Mouse (Mus musculus) brain, embryonic 14.5 days (tissue): ENCODE data around the gene Vangl1. TPM values are rescaled to one million over a fixed set of nuclear protein-coding genes. Genes with fewer than 3 reads are reported as not detected.

Experiments
- DNase-seq: peaks from one replicate; pipeline ENCODE4 v3.0.0-alpha.2; 2011; ENCODE audit warnings: low read depth
- CTCF ChIP-seq: fragments of 200-500 bp; IDR thresholded peaks from 2 replicates; pipeline ENCODE4 v1.5.1; 2012; ENCODE audit warnings: inconsistent platforms, mild to moderate bottlenecking, moderate library complexity, borderline replicate concordance; ENCODE audit not compliant: insufficient read depth, insufficient read length; ENCODE audit errors: extremely low read depth
- POLR2A ChIP-seq: fragments of 200-500 bp; IDR thresholded peaks from 2 replicates; pipeline ENCODE4 v1.6.1; 2012; ENCODE audit warnings: mild to moderate bottlenecking, inconsistent platforms, borderline replicate concordance; ENCODE audit not compliant: poor library complexity, insufficient read depth, insufficient read length, severe bottlenecking; ENCODE audit errors: extremely low read depth
- polyA plus RNA-seq: library from polyadenylated mRNA; depleted of rRNA; stranded (reverse); fragments of >200 nt; gene quantifications from 2 replicates; pipeline ENCODE4 v1.2.3, GENCODE M21; 2012

Vangl1 gene
- polyA plus RNA-seq, 1 experiment: 15.0 TPM

DNA sequence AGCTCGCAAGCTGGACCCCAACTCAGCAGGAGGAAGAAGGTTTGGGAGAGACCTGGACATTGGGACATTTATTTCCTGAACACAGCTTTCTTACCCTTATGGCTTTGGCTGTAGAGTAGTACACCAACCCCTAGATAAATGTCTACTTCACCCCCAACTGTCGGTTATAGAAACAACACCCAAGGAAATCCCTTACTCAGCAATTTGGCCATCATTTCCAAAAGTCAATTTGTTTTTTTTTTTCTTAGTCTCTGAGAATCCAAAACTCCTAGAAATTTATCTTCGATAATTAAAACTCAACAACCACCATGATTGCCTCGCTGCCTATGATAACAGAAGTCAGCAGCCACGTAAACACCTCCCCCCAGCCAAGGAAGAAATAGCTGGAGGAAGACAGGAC, 7.3 kb downstream of the Vangl1 start:
- TF ChIP-seq POLR2A (no peak), CTCF (no peak)
- DNase-seq: no peak

DNA sequence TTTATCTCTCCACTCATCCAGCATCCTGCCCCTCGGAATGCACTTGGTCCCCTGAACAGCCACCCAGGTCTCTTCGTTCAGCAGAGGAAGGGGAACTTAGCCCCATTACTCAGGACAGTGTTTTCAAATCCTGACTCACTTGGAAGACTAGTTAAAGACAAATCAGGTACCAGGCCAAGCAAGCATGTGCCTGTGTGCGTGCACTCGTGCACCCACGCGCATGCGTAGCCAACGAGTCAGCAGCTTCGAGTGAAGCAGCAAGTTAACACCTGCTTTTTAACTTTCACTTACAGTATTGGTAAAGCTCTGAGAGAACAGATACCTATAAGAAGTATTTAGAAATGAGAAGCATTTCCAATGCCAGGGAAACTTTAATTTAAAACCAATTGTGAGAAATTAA, 8.3 kb downstream of the Vangl1 start:
- no peak for TF ChIP-seq POLR2A
- no peak for DNase-seq

DNA sequence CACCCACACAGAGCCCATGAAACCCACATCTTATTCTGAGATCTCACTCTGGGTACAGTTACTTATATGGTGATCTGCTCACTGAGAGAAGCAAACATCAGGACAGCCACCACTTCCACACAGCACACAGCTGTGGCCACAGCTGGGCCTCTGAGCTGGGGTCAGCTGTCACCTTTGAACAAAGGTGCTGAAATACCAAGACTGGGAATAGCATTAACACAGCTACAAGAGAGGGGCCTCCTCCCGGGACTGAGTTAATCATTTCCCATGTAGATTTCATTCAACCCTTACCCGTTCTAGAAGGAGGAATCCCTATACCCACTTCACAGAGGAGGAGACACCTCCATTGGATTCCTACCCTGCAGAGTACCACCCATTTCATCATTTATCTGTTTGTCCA, 8.7 kb downstream of the Vangl1 start:
- DNase-seq: no peak
- TF ChIP-seq POLR2A (no peak), CTCF (no peak)

DNA sequence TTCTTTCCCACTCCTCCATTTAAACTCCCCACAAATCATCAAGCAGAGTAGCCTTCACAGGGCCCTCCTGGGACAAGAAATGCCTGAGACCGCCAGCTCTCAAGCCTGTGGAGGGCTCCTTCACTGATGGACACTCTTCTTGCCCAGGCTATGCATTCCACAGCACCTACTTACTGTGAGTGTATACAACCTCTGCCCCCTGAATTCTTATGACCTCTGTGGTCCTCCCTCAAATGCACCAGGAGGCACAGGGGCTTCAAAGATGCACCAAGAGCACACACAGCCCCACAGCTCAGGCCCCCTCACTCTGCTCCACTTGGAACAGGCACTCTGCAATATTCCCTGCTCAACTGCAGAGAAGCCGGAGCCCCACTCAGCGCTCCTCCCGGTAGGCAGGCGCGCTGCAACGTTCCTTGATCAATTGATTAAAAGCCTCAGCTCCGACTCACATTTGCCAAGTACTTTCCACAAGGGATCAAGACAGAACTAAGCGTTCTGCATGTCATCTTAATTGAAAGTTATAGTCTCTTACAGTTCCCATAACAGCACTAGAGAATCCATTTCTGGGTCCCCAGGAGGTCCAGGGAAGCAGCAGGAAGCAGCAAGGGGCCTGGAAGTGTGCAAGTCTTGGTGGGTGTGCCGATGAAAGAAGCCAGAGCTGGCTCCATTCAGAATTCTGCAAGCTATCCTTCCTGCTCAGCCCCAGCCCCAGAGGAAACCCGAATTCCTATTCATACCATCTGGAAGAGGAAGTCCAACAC, 10.0 kb downstream of the Vangl1 start:
- TF ChIP-seq POLR2A: no peak
- peak; percentile 16; the same call in 1 of the 2 replicates for TF ChIP-seq CTCF
- peak; percentile 72 for DNase-seq

DNA sequence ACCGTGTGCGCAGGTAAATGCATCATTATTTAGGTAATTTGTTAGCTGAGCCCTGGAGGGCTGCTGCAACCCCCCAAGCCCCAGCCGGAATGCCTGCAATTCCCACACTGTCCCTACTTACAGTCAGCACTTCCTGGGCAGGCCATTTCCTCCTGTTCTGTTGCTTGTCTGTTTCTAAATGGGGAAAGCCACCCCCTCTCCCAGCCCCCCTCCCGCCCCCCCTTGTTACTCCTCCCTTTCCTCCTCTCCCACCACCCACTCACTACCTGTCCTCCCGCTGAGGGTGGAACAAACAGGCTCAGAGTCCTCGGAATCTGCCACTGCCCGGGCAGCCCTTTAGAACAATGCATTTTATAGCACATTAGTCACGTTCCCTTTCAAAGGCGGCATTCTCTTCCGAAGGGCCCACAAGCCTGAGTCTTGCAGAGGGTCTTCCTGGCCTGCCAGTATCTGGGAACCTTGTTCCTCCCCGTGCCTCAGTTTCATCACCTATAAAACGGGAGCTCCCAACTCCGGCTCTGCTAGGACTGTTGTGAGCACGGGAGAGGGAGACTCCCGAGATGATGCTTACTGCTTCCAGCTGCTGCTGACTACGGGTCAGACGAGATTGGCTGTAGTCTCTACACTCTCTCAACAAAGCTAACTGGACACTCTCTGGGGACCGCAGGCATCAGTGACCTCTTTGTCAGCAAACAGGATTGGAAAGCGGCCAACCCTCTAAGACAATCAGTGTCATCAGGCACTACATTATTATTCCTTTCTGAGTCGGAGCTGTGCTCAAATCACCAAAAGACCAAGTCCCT, 10.8 kb downstream of the Vangl1 start:
- TF ChIP-seq CTCF (no peak), POLR2A (no peak)
- DNase-seq: peak; percentile 45

DNA sequence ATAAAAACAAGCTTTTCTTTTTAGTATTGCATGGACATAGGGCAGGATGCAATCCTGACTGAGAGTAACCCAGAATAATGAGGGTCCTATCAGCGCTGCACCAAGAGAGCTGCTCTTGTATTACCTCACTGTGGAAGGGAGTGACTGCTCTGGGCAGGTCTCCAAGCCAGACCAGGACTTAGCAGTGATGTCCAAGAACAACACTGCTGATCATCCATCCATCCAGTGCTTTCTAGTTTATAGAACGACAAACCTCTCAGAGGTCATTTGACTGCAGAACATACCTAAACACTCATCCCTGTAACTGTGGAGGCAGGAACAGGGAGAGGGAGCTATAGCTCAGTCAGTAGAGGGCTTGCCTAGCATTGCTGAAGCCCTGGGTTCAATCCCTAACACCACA, 11.9 kb downstream of the Vangl1 start:
- no peak for DNase-seq

DNA sequence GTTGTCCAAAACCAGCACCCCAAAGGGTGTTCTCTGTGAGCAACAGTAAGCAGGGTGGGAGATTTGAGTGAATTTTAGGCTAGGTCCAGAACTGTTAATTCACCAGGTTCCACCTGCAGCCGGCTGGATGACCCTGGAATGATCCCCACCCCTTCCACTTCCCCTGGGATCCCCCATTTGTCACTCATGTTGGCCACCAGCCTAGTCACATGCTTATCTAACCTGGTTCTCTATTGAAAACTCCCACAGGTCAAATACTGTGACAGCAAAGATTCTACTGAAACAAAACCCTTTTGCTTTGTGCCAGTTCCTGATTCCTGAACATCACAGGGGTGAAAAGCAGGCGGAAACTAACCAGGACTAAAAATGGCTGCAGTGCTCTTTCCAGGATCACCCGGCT, 12.9 kb downstream of the Vangl1 start:
- TF ChIP-seq POLR2A: no peak
- TF ChIP-seq CTCF: no peak
- DNase-seq: no peak

More for the DNA sequence above, 11.9 kb downstream of the Vangl1 start:
- TF ChIP-seq POLR2A (no peak), CTCF (no peak)

DNA sequence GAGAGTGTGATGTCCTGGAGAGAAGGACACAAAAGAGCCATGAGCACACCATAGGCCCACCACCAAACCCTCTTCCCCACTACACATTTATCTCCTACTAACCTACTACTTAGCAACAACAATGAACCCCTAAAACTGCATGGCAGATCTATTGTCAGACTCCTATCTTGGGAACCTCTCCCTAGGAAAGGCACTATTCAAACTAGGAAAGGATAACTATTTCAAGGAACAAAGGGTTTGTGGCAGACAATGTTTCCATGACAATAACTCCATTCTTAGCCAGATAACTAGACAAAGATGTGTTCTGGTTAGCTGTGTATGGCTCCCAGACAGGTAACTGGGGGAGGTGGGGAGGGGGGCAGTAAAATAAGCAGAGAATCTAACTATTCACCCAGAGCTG, 13.9 kb downstream of the Vangl1 start:
- DNase-seq: no peak
- TF ChIP-seq CTCF (no peak), POLR2A (no peak)

DNA sequence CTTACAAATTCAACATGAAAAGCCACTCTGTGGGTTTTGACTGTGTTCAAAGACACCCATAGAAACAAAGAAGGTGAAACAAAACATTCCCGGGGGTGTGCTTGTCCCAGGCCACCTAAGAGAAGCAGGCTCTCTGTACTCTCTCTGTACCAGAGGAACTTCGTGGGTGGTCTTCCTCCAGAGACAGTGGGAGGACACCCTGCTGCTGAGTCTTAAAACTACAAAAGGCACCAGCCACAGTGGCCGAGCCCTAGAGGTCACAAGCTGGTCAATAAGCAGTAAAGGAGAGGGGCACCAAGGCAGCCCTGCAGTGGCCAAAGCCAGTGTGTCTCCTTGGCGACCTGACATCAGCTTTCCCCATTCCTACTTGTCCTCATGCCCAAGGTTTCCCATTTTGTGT, 14.5 kb downstream of the Vangl1 start:
- no peak for TF ChIP-seq POLR2A
- no peak for TF ChIP-seq CTCF
- DNase-seq: no peak

DNA sequence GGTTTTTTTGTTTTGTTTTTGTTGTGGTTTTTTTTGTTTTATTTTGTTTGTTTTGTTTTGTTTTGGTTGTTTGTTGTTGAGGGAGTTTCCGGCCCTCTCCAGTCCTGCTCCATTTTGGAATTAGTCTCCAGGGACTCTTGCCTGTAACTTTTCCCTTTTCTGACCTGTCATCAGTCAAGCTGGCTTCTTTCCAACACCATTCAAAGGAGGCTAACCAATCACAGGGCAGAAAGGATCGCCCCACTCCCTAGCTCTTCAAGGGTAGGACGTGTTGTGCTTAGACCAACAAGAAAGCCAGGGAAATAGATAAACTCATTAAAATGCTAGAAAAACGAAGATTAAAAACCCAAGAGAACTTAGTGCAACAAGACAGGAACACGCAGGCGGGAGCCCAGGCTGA, 15.5 kb downstream of the Vangl1 start:
- TF ChIP-seq POLR2A (no peak), CTCF (no peak)
- DNase-seq: peak; percentile 70

DNA sequence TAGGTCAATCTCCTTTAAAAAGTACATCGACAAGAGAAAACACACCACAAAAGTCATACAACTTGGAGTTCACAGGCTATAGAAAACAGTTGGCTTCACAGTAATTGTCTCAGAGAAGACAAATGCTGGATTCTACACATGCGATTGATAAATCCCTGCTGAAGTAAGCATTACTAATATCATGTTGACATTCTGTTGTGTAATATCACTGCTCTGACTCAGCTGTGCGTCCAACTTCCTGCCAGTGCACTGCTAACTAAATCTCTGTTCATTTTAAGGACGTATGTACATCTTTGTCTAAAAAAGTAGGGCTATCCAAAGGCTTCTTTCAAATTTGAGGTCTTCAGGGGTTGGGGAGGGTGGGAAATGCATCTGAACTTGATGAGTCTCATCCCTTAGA, 17.1 kb downstream of the Vangl1 start:
- no peak for DNase-seq
- TF ChIP-seq CTCF (no peak), POLR2A (no peak)

DNA sequence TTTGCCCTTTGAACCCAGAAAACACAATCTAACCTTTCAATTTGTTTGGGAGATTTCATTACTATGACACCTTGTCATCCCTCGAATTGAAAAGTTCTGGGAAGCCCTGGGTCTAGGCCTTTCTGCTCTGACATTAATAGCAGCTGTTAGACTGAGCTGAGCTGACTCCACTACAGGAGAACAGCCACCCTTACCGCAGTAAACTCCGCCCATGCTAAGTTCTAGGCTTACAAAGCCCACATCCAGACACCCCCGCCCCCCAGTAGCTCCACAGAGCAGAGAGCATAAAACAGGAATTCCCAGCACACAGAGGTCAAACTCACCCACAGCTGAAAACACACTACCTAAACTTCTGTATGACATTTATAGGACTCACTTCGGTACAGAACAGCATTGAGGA, 19.8 kb downstream of the Vangl1 start:
- DNase-seq: no peak
- no peak for TF ChIP-seq POLR2A
- no peak for TF ChIP-seq CTCF
